Mouse (Mus musculus) urinary bladder, postnatal 0 days (tissue): Measurements from ENCODE around the gene Olfr1324. TPM values are rescaled to one million over a fixed set of nuclear protein-coding genes. Genes with fewer than 3 reads are reported as not detected.

Experiments used
- polyA plus RNA-seq: library from polyadenylated mRNA; unstranded; fragments of >200 nt; fragmentation: Nextera tagmentation; extraction: Ambion mirVana; gene quantifications from 2 replicates; pipeline ENCODE4 v1.2.1, GENCODE M21; 2015

Olfr1324 gene
- polyA plus RNA-seq = not detected in 2 replicates

DNA sequence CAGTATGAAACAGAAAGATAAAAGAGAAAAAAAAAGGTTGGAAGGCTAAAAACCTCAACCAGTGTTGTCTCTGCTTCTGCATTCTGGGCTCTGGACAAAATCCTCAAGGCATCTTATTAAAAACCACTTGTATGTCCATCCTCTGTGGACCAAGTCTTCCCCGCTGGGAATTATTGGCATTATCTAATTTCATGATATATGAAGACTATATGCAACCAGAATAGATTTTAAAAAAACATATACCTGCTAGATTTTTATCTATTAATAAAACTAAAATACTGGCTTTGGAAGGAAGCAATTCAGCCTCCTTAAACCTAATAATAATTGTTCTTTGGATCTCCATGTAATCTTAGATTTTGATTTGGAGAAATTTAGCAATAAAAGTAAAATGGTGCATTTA, at the start of gene Olfr1324:
Olfr1324 (minus strand) TSS at position 101 of the 400 bp plus-strand sequence.

